Mouse (Mus musculus): Measurements from ENCODE around the gene Sox6. TPM values are rescaled to one million over a fixed set of nuclear protein-coding genes. Genes with fewer than 3 reads are reported as not detected.
A peak's percentile ranks its signal among the peaks of the same experiment; 100 is the strongest.

Sox6 gene
- polyA plus RNA-seq, 2 experiments, result 21.3 to 59.4 TPM

DNA sequence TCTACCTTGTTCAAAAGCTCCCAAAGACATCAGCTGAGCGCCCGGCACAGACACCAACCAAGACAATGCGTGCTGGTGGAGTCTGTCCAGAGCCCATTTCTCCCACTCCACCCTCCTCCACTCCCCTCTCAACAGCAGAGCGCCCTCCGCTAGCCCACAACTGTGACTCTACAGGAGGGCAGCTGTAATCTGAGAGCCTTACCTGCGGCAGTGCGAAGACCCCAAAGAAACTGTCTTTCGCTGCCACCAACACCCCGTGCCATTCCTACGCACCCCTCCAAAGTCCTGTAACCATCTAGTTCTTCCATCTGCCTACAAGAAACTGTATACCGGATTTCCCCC lies 571 bp upstream of the Sox6 start, which contains the start of gene 1110004F10Rik:
TSS of gene 1110004F10Rik (plus strand) at position 202 of the 342 bp plus-strand sequence.
- H3K27me3 ChIP-seq (ENCODE audit: control insufficient read depth, insufficient read depth, low read length), result peaks cover 29% of the 10 kb centered on the region
- no peak for TF ChIP-seq POLR2A (IDR thresholded peaks at IDR 0.05; ENCODE audit: borderline replicate concordance, extremely low read depth, insufficient read depth, insufficient read length)
- H3K4me2 ChIP-seq (replicated peaks; ENCODE audit: low read depth, low read length, severe bottlenecking), result peak within 1 kb of the TSS; percentile 96
- peak within 1 kb of the TSS; percentile 62 for H3K27ac ChIP-seq (replicated peaks; ENCODE audit: low read depth, low read length)
- H3K9ac ChIP-seq (ENCODE audit: low read depth, low read length, severe bottlenecking), result peak within 1 kb of the TSS; percentile 65
- peaks cover 11% of the 10 kb centered on the region; the same call in 1 of the 2 replicates for H3K4me1 ChIP-seq (ENCODE audit: control insufficient read depth, insufficient read depth, low read length)
- H3K4me3 ChIP-seq (replicated peaks; ENCODE audit: low read length), result peak within 1 kb of the TSS; percentile 54
- H3K36me3 ChIP-seq (ENCODE audit: control insufficient read depth, insufficient read depth, low read length), result no peaks in the 10 kb centered on the region; the same call in 1 of the 2 replicates
- ATAC-seq (ENCODE audit: low FRiP score, low read depth), result no peak
- 1% methylated on average over 11 of the region's 11 CpGs for WGBS
- no peaks in the 10 kb centered on the region for H3K9me3 ChIP-seq (ENCODE audit: control insufficient read depth, low read length)
- no peak for DNase-seq (ENCODE audit: low spot score)

DNA sequence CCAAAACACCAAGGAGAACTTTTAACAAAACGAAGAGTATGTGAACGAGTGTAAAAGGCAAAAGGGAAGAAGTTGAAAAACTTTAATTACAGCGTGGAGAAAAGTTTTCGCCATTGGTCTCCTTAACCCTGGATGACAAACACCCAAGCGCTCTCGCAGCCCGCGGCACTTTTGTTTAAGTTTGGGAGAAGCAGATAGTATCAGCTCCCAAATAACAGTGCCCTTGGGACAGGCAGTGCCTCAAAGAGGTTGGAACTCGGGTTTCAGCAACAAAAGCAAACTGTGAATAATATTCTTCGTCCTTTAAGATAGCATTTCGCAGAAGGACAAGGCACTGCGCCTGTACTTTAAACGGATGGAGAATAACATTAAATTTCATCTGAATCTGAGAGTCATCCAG lies 572 bp downstream of the Sox6 start:
- no peak for TF ChIP-seq POLR2A (IDR thresholded peaks at IDR 0.05; ENCODE audit: borderline replicate concordance, extremely low read depth, insufficient read depth, insufficient read length)
- no peak for DNase-seq (ENCODE audit: low spot score)

DNA sequence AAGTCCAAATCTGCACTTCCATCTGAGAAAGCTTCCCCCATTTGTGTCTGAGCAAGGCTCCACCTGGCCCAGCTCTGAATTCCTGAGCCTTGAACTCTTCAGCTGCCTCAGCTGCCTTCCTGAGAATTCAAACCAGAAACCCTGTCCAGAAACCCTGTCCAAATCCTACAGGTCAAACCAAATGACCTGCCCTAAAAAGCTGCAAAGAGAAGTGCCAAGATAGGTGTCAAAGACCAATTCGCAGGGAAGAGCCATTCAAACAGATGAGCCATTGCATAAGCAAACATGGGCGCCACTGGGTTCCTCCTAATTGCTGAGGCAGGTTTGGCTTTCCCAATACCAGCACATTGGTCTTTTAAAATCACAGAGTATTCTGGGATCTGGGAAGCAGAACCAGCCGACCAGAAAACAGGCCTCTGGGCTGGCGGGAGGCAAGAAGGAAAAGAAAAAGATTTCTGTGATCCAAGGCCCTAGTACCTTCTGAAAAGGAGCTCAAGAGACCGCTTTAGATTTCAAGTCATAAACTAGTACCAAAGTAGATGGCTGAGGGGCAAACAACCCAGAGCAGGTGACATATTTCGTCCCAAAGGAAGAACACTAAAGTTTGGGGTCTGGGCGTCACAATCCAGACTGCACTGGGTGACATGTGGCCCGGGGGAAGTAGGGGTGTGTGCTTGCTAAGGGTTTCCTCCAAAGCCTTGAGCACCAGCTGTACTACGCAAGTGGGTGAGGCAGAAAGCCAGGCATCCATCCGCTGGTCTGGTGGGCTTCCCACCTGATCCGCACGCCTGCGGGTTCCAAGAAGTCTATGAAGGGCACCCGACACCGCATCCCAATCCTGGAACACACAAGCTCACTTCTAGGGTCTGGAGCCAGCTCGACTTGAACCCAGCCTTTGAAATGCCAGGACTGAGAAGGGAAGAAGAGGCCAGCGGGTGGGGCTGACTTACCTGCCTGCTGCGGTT lies 1.7 kb downstream of the Sox6 start:
- H3K4me1 ChIP-seq (ENCODE audit: control insufficient read depth, insufficient read depth, low read length), result peaks cover 11% of the 10 kb centered on the region; the same call in 1 of the 2 replicates

More for the DNA sequence above, 572 bp downstream of the Sox6 start:
- peak overlapping the region; percentile 96 for H3K4me2 ChIP-seq (replicated peaks; ENCODE audit: low read depth, low read length, severe bottlenecking)
- peak overlapping the region; percentile 65 for H3K9ac ChIP-seq (ENCODE audit: low read depth, low read length, severe bottlenecking)
- H3K27me3 ChIP-seq (ENCODE audit: control insufficient read depth, insufficient read depth, low read length), result peaks cover 35% of the 10 kb centered on the region
- ATAC-seq (ENCODE audit: low FRiP score, low read depth), result no peak
- WGBS, result 2% methylated on average over 13 of the region's 13 CpGs
- no peaks in the 10 kb centered on the region; the same call in 1 of the 2 replicates for H3K36me3 ChIP-seq (ENCODE audit: control insufficient read depth, insufficient read depth, low read length)
- peak overlapping the region; percentile 54 for H3K4me3 ChIP-seq (replicated peaks; ENCODE audit: low read length)
- H3K9me3 ChIP-seq (ENCODE audit: control insufficient read depth, low read length), result no peaks in the 10 kb centered on the region
- H3K4me1 ChIP-seq (ENCODE audit: control insufficient read depth, insufficient read depth, low read length), result peaks cover 11% of the 10 kb centered on the region; the same call in 1 of the 2 replicates
- peak overlapping the region; percentile 62 for H3K27ac ChIP-seq (replicated peaks; ENCODE audit: low read depth, low read length)

DNA sequence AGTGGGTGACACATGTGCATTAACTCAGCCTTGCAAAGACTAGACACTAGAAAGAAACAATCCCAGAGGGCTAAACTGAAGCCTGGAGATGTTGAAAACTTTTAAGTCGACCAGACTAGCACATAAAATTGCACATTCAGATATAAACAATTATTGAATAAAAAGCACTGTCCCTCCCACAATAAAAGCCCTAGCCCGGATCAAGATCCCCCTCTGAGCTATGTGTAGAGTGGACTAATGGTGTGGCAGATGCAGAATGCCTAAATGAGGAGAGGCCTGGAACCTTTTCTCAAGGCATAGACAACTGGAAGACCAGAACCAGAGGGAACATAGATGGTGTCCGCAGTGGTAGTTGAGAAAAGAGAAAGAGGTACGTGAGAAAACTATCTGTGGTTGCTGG lies 3.1 kb downstream of the Sox6 start:
- 46% methylated on average over 4 of the region's 4 CpGs for WGBS
- peaks cover 39% of the 10 kb centered on the region for H3K27me3 ChIP-seq (ENCODE audit: control insufficient read depth, insufficient read depth, low read length)
- ATAC-seq (ENCODE audit: low FRiP score, low read depth), result no peak
- H3K36me3 ChIP-seq (ENCODE audit: control insufficient read depth, insufficient read depth, low read length), result no peaks in the 10 kb centered on the region; the same call in 1 of the 2 replicates
- peak overlapping the region; percentile 65 for H3K9ac ChIP-seq (ENCODE audit: low read depth, low read length, severe bottlenecking)
- no peak for TF ChIP-seq POLR2A (IDR thresholded peaks at IDR 0.05; ENCODE audit: borderline replicate concordance, extremely low read depth, insufficient read depth, insufficient read length)
- H3K9me3 ChIP-seq (ENCODE audit: control insufficient read depth, low read length), result no peaks in the 10 kb centered on the region
- H3K27ac ChIP-seq (replicated peaks; ENCODE audit: low read depth, low read length), result peak overlapping the region; percentile 62; the same call in 1 of the 2 replicates
- H3K4me2 ChIP-seq (replicated peaks; ENCODE audit: low read depth, low read length, severe bottlenecking), result peak overlapping the region; percentile 96
- H3K4me3 ChIP-seq (replicated peaks; ENCODE audit: low read length), result peak overlapping the region; percentile 54
- no peak for DNase-seq (ENCODE audit: low spot score)
- H3K4me1 ChIP-seq (ENCODE audit: control insufficient read depth, insufficient read depth, low read length), result peaks cover 12% of the 10 kb centered on the region; the same call in 1 of the 2 replicates

More for the DNA sequence above, 1.7 kb downstream of the Sox6 start:
- H3K9ac ChIP-seq (ENCODE audit: low read depth, low read length, severe bottlenecking), result peak overlapping the region; percentile 65
- no peaks in the 10 kb centered on the region; the same call in 1 of the 2 replicates for H3K36me3 ChIP-seq (ENCODE audit: control insufficient read depth, insufficient read depth, low read length)
- DNase-seq (ENCODE audit: low spot score), result no peak
- H3K4me2 ChIP-seq (replicated peaks; ENCODE audit: low read depth, low read length, severe bottlenecking), result peak overlapping the region; percentile 96
- ATAC-seq (ENCODE audit: low FRiP score, low read depth), result no peak
- no peak for TF ChIP-seq POLR2A (IDR thresholded peaks at IDR 0.05; ENCODE audit: borderline replicate concordance, extremely low read depth, insufficient read depth, insufficient read length)
- WGBS, result 27% methylated on average over 18 of the region's 18 CpGs
- peaks cover 35% of the 10 kb centered on the region for H3K27me3 ChIP-seq (ENCODE audit: control insufficient read depth, insufficient read depth, low read length)
- H3K4me3 ChIP-seq (replicated peaks; ENCODE audit: low read length), result peak overlapping the region; percentile 54
- no peaks in the 10 kb centered on the region for H3K9me3 ChIP-seq (ENCODE audit: control insufficient read depth, low read length)
- peak overlapping the region; percentile 62 for H3K27ac ChIP-seq (replicated peaks; ENCODE audit: low read depth, low read length)

DNA sequence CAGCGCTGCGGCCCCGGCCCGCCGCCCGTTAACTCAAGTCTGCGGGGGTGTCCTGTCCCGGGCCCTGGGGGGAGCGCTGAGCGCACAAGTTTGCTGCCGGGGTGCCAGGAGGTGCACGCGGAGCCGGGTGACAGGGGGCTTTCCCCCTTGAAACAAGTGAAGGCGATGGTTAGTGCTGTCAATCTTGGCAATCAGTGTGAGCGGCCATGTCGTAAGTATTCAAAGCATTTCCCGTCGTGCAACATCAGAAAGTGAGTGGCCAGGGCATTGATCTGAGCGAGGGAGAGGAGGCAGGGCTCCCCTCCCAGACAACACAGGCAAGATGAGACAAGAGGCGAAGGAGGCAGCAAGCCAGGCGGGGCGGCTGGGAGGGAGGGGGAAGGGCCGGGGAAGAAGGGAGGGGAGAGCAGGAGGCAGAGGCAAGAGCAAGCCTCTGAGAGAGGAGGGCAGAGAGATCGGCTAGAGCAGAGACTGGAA lies 4.3 kb downstream of the Sox6 start:
- peak overlapping the region; percentile 54 for H3K4me3 ChIP-seq (replicated peaks; ENCODE audit: low read length)
- H3K27me3 ChIP-seq (ENCODE audit: control insufficient read depth, insufficient read depth, low read length), result peaks cover 40% of the 10 kb centered on the region
- peak overlapping the region; percentile 92 for H3K27ac ChIP-seq (replicated peaks; ENCODE audit: low read depth, low read length)
- no peaks in the 10 kb centered on the region for H3K9me3 ChIP-seq (ENCODE audit: control insufficient read depth, low read length)
- H3K9ac ChIP-seq (ENCODE audit: low read depth, low read length, severe bottlenecking), result peak overlapping the region; percentile 75
- WGBS, result under 1% methylated on average over 25 of the region's 25 CpGs
- ATAC-seq (ENCODE audit: low FRiP score, low read depth), result peak; percentile 48
- peak overlapping the region; percentile 96 for H3K4me2 ChIP-seq (replicated peaks; ENCODE audit: low read depth, low read length, severe bottlenecking)
- no peaks in the 10 kb centered on the region; the same call in 1 of the 2 replicates for H3K36me3 ChIP-seq (ENCODE audit: control insufficient read depth, insufficient read depth, low read length)
- H3K4me1 ChIP-seq (ENCODE audit: control insufficient read depth, insufficient read depth, low read length), result peaks cover 8% of the 10 kb centered on the region; the same call in 1 of the 2 replicates
- peak; percentile 41 for DNase-seq (ENCODE audit: low spot score)
- no peak for TF ChIP-seq POLR2A (IDR thresholded peaks at IDR 0.05; ENCODE audit: borderline replicate concordance, extremely low read depth, insufficient read depth, insufficient read length)
